Mouse (Mus musculus): ENCODE measurements at regions not wholly inside any gene's neighbourhood (a gene's known extent, or its start where the extent isn't known, plus 50 kb on each side); places are given as distances from the start of the nearest gene placed in this dataset.

- no peak for TF ChIP-seq POLR2A (IDR thresholded peaks at IDR 0.05; ENCODE audit: borderline replicate concordance, extremely low read depth, low read depth, low read length)
- TF ChIP-seq CTCF (IDR thresholded peaks at IDR 0.05; ENCODE audit: insufficient read depth, low read length), result no peak
- Histone ChIP-seq H3K4me3 (replicated peaks; ENCODE audit: extremely low read depth, low read depth, low read length) (no peak overlapping the region), H3K4me1 (ENCODE audit: control insufficient read depth, insufficient read depth, low read length) (no peaks in the 10 kb centered on the region)
- WGBS, result 62% methylated on average over 5 of the region's 5 CpGs
- no peak for DNase-seq
These were observed 65.8 kb upstream of the Atp11b start for GRCm38 (mm10) chr3:35688111-35688510.

- WGBS, result 13% methylated on average over 4 of the region's 4 CpGs
- TF ChIP-seq POLR2A (IDR thresholded peaks at IDR 0.05; ENCODE audit: borderline replicate concordance, extremely low read depth, low read depth, low read length), result no peak
- 0 out of 2 replicates have a peak, but pooled peaks have one; percentile 23 for TF ChIP-seq CTCF (IDR thresholded peaks at IDR 0.05; ENCODE audit: insufficient read depth, low read length)
- DNase-seq, result no peak
These were observed 65.1 kb upstream of the Atp11b start for GRCm38 (mm10) chr3:35688781-35689180.

GRCm38 (mm10) chr3:35693039-35693438, 60.9 kb upstream of the Atp11b start:
- 30% methylated on average over 6 of the region's 6 CpGs for WGBS
- peak; percentile 68 for DNase-seq
- TF ChIP-seq POLR2A (IDR thresholded peaks at IDR 0.05; ENCODE audit: borderline replicate concordance, extremely low read depth, low read depth, low read length) (no peak), CTCF (IDR thresholded peaks at IDR 0.05; ENCODE audit: insufficient read depth, low read length) (peak; percentile 57)
- Histone ChIP-seq H3K4me1 (ENCODE audit: control insufficient read depth, insufficient read depth, low read length) (no peaks in the 10 kb centered on the region), H3K4me3 (replicated peaks; ENCODE audit: extremely low read depth, low read depth, low read length) (no peak overlapping the region)

More at GRCm38 (mm10) chr3:35688781-35689180, 65.1 kb upstream of the Atp11b start:
- Histone ChIP-seq H3K4me1 (ENCODE audit: control insufficient read depth, insufficient read depth, low read length) (no peaks in the 10 kb centered on the region), H3K4me3 (replicated peaks; ENCODE audit: extremely low read depth, low read depth, low read length) (no peak overlapping the region)

GRCm38 (mm10) chr3:35693551-35693950, 60.4 kb upstream of the Atp11b start:
- no peak for TF ChIP-seq CTCF (IDR thresholded peaks at IDR 0.05; ENCODE audit: insufficient read depth, low read length)
- TF ChIP-seq POLR2A (IDR thresholded peaks at IDR 0.05; ENCODE audit: borderline replicate concordance, extremely low read depth, low read depth, low read length), result no peak
- 73% methylated on average over 12 of the region's 12 CpGs for WGBS
- no peak for DNase-seq

GRCm38 (mm10) chr3:35694241-35694640, 59.7 kb upstream of the Atp11b start:
- DNase-seq, result no peak
- no peak for TF ChIP-seq CTCF (IDR thresholded peaks at IDR 0.05; ENCODE audit: insufficient read depth, low read length)
- TF ChIP-seq POLR2A (IDR thresholded peaks at IDR 0.05; ENCODE audit: borderline replicate concordance, extremely low read depth, low read depth, low read length), result no peak
- Histone ChIP-seq H3K4me1 (ENCODE audit: control insufficient read depth, insufficient read depth, low read length) (no peaks in the 10 kb centered on the region), H3K4me3 (replicated peaks; ENCODE audit: extremely low read depth, low read depth, low read length) (no peak overlapping the region)
- 47% methylated on average over 4 of the region's 4 CpGs for WGBS

More at GRCm38 (mm10) chr3:35693551-35693950, 60.4 kb upstream of the Atp11b start:
- no peak overlapping the region for H3K4me3 ChIP-seq (replicated peaks; ENCODE audit: extremely low read depth, low read depth, low read length)
- H3K4me1 ChIP-seq (ENCODE audit: control insufficient read depth, insufficient read depth, low read length), result no peaks in the 10 kb centered on the region

- Histone ChIP-seq H3K4me1 (ENCODE audit: control insufficient read depth, insufficient read depth, low read length) (no peaks in the 10 kb centered on the region), H3K4me3 (replicated peaks; ENCODE audit: extremely low read depth, low read depth, low read length) (no peak overlapping the region)
- 50% methylated on average over 3 of the region's 3 CpGs for WGBS
- TF ChIP-seq CTCF (IDR thresholded peaks at IDR 0.05; ENCODE audit: insufficient read depth, low read length) (no peak), POLR2A (IDR thresholded peaks at IDR 0.05; ENCODE audit: borderline replicate concordance, extremely low read depth, low read depth, low read length) (no peak)
- DNase-seq, result no peak
These were observed 58.0 kb upstream of the Atp11b start for GRCm38 (mm10) chr3:35695859-35696258.

- H3K4me1 ChIP-seq (ENCODE audit: control insufficient read depth, insufficient read depth, low read length), result no peaks in the 10 kb centered on the region
- no peak for DNase-seq
- WGBS, result 92% methylated on average over 2 of the region's 2 CpGs
- TF ChIP-seq CTCF (IDR thresholded peaks at IDR 0.05; ENCODE audit: insufficient read depth, low read length), result no peak
- no peak for TF ChIP-seq POLR2A (IDR thresholded peaks at IDR 0.05; ENCODE audit: borderline replicate concordance, extremely low read depth, low read depth, low read length)
- no peak overlapping the region for H3K4me3 ChIP-seq (replicated peaks; ENCODE audit: extremely low read depth, low read depth, low read length)
These were observed 54.6 kb upstream of the Atp11b start for GRCm38 (mm10) chr3:35699266-35699665.

- TF ChIP-seq CTCF (IDR thresholded peaks at IDR 0.05; ENCODE audit: insufficient read depth, low read length), result no peak
- TF ChIP-seq POLR2A (IDR thresholded peaks at IDR 0.05; ENCODE audit: borderline replicate concordance, extremely low read depth, low read depth, low read length), result no peak
- DNase-seq, result no peak
- Histone ChIP-seq H3K4me3 (replicated peaks; ENCODE audit: extremely low read depth, low read depth, low read length) (no peak overlapping the region), H3K4me1 (ENCODE audit: control insufficient read depth, insufficient read depth, low read length) (no peaks in the 10 kb centered on the region)
These were observed 53.9 kb upstream of the Atp11b start for GRCm38 (mm10) chr3:35699979-35700378.

- DNase-seq, result no peak
- H3K4me3 ChIP-seq (replicated peaks; ENCODE audit: extremely low read depth, low read depth, low read length), result no peak overlapping the region
- TF ChIP-seq CTCF (IDR thresholded peaks at IDR 0.05; ENCODE audit: insufficient read depth, low read length), result no peak
- no peak for TF ChIP-seq POLR2A (IDR thresholded peaks at IDR 0.05; ENCODE audit: borderline replicate concordance, extremely low read depth, low read depth, low read length)
- WGBS, result 71% methylated on average over 8 of the region's 8 CpGs
- no peaks in the 10 kb centered on the region for H3K4me1 ChIP-seq (ENCODE audit: control insufficient read depth, insufficient read depth, low read length)
These were observed 50.2 kb upstream of the Atp11b start for GRCm38 (mm10) chr3:35703528-35704327.

All from lung, adult 2 months (tissue).